Mouse (Mus musculus) adipocyte (in vitro differentiated cells): ENCODE results near the gene Stat5b.

Experiments used
- DNase-seq: peaks from one replicate; pipeline ENCODE4 v3.0.0-alpha.2; 2016; ENCODE audit warnings: low spot score

Stat5b gene

DNA sequence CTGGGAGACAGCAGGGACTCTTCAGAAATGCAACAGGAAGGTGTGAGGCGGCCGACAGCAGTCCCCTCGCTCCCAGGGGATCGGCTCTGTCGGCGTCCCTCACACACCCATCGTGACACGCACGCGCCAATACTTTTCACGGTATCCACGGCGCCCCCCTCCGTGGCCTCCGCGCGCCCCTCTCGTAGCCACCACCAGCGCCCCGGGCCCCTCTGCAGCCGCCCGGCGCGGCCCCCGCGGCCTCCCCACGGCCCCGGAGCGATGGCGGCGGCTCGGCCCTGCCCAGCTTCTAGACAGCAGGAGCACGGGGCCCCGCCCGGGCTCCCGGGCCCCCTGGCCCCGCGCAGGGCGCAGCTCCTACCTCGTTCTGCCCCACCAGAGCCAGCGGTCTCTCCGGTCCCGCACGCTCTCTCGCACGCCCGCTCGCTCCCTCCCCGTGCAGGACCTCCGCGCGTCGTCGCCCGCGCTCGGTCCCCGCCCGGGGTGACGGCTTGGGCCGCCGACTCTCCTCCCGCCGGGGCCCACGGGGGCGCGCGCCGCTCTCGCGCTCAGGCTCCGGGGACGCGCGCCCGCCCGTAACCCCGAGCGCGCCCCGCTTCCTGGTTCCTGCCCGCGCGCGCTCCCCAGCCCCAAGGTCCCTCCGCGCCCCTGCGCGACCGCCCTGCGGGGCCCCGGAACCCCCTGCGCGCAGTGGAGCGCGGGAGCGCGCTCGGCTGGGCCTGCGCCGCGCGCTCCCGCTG, at the start of gene Stat5b:
Gene Stat5b (minus strand): TSS at position 687 of the 740 bp plus-strand sequence.
- peak; percentile 57 for DNase-seq

DNA sequence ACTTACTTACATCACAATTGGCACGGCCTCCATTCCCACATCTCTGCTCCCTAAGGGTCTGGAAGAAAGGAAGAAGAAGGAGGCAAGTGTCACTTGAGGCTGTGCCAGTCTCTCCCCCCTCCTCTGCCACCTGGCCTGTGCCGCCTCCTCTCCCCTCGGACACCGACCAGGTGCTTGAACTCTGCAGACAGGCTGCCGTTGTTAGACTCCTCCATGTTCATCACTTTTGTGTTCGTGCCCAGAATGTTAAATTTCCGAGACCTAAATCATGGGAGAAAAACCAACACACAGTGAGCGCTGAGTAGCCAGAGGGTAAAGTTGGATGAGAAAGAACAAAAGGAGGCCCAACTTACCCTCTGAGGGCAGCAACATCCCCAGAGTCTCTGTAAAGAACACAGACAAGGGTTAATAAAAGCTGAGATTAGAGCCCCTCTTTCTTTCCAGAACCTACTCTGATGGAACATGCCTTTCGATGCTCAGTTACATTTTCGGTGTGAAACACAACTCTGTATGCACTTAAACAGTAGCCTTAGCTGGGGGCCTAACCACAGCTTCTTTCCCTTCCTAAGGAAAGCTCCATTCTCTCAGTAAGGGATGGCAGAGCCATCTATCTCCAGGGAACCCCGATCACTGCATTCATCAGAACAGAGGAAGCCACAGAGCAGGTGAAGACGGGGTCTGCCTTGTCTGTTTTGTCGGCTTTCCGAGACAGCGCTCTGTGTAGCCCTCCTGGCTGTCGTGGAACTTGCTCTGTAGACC, 48.1 kb upstream of the Stat5b start:
- no peak for DNase-seq

DNA sequence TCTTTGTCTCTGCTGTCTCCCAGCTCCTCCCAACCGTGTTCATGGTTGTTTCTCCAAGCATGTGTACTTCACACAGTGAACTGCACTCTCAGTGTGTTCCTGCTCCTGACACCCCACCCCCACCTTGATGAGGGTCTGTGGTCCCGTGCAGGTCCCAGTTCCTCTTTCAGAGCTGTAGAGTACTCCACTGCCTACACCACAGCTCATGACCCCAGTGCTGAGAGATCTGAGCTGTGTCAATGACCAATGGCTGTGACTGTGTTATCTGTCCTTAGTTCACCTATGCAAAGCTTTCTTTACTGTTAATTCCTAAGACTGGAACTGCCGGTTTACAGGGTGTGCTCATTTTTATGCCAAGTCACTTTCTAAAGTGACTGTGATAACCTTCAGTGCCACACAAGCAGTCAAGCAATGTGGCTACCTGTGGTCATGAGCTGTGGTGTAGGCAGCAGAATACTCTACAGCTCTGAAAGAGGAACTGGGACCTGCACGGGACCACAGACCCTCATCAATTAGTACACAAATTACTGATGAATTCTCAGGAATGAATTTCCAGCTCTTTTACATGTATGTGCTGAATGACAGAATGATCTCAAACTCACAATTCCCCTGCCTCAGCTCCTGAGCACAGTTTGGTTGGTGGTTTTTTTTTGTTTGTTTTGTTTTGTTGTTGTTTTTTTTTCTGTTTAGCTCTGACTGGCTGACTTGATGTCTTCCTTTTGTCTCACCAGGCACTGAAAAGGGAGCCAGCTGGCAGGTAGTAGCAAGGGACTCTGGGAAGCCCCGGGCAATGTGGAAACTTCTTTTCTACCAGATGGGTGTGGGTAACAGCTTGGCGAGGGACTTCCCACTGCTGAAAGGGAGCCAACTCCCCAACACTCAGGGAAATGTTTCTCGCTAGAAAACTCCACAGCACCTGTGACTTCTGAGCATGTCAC, 47.0 kb upstream of the Stat5b start:
- no peak for DNase-seq

DNA sequence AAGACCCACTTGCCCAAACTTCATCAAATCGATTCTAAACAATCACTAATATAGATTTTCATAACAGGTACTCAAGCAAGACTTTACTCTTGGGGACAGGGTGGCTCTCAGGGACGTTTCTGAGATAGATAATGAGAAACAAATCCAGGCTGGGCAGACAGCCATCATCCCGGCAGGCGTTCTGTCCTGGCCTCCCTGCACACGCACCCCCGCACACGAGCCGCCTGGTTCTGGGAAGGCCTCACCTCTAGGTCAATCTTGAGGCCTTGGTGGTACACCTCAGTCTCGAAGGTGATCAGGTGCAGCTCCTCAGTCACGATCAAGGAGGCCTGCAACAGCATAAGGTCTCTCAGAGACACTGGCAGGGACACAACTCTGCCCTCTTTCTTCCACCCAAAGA, 45.6 kb upstream of the Stat5b start:
- DNase-seq, result no peak

DNA sequence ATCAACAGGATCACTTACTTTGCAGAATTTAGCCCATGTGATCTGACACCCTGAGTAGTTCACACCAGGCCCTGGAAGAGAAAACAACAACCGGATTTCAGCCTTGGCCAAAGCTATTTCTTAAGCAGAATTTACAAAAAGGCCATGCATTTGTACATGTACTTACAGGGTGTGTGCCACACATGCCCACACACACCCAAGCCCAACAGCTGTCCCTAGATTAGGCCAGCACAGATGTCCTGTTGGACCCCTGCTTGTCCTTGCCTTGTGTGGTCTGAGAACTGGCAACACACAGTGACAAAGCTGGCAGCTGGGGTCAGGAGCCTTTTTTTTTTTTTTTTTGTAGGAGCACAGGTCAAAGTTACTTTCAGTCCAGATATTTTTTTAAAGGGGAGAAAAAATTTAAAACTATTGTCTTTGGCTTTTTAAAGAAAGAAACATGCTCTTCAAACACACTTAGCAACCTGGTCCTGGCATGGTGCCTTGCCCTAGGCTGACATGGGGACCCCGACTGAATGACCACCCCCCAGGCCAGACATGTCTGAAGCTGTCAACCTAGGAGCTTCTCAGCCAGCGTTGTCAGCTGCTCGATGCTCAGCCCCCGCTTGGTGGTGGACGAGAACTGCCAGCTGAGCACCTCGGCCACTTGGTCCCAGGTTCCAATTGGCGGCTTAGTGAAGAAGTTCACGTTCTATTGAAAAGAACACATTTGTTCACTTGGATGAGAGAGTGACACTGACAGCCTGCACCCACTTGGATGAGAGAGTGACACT, 43.8 kb upstream of the Stat5b start:
- DNase-seq, result peak; percentile 58

DNA sequence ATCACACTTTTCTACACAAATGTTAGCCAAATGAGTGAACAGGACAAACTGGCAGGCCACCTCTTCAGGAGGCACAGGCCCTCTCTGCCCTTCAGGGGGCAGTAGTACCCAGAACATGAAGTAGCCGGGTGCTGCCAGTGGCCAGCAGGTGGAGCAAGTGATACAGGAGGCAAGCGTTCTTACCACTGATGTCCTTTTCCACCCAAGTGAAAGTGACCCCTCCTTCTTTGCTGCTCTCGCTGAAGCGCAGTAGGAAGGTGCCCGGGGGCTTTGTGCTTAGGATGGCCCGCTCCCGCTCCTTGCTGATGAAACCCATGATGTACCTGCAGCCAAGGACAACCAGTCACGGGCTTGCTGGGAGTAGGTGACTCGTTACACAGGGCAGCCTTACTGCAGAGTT, 43.0 kb upstream of the Stat5b start:
- DNase-seq, result peak; percentile 93

DNA sequence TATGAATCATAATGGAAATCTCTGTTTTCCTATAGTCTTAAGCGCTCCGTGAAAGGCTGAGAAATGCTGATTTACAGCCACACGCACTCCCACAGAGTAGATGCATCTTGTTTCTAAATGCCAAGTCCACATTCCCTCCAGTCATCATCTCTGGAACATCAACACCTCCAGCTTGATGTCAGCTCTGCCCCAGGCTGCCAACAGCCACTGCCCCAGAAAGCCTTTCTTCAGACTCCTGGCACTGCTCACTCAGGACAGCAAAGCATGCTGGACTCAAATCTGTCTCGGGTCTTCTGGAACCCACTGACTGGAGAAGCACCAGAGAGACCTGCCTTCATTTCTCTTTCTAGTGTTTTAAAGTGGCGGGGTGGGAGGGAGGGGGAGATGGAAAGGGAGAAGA, 41.9 kb upstream of the Stat5b start:
- DNase-seq, result peak; percentile 30

DNA sequence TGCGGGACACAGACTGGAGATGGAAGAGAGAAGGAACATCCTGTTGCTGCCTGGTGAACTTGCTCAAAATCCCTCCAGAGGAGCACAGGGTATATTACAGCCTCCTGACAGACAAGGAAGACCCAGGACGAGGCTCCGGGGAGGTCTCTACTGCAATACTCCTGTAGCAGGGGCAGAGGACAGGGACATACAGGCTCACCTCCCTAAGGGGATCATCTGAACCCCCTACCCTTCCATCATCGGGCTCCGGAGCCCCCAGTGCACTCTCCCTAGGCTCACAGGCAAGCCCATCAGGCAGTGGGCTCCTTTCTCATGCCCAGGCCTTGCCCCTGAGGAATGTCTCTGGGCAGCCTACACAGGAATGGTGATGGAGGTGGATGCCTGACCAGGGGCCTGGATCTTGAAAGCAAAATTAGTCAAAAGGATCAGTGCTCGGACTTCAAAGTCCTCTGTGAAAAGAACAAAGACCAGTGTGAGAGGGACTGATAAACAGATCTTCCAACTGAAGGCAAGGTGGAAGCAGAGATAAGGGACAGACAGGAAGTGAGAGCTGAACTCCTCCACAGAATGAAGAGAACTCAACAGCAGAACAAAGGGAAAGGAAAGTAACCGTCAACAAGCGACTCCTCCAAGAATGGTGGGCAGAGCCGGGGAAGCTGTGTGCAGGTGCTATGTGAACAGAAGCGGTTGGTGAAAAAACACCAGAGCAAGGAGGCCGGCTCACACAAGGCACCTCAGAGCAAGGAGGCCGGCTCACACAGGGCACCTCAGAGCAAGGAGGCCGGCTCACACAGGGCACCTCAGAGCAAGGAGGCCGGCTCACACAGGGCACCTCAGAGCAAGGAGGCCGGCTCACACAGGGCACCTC, 41.0 kb upstream of the Stat5b start:
- DNase-seq, result no peak

DNA sequence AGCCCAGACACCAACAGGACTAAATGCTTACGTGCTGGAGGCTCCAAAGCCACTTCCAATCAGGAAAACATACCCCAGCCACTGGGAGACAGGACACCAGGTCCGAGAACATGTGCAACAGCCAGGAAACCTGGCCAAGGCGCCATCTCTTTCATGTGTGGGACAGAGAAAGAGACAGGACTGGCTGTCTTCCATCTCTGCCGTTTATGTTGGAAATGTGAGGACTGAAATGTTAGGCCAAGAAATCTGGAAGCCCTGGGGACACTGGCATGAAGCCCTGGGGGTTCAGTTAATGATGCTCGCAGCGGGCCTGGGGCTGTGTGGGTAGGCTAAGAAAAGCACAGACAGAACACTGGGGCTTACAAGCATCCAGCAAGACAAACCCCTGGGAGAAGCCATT, 40.0 kb upstream of the Stat5b start:
- DNase-seq, result peak; percentile 31

DNA sequence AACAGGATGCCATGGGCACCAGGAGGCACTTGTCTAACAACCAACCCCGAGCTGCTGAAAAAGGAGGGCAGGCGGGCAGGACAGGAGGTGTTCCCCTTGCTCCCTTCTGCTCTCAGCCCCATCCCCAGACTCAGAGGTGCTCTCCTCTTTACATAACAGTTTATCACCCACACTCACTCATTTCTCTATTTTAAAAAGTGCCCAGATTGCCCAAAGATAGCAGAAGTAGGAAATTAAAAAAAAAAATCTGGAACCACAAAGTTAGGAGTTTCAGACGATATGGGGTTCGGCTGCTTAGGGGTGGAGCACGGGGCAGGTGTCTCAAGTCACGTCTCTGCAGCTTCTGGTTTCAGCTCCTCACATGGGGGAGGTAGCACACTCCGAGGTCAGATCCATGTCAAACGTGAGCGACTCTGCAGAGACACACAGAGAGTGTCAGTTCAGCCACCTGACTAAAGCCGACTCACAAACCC, 37.9 kb upstream of the Stat5b start:
- no peak for DNase-seq

DNA sequence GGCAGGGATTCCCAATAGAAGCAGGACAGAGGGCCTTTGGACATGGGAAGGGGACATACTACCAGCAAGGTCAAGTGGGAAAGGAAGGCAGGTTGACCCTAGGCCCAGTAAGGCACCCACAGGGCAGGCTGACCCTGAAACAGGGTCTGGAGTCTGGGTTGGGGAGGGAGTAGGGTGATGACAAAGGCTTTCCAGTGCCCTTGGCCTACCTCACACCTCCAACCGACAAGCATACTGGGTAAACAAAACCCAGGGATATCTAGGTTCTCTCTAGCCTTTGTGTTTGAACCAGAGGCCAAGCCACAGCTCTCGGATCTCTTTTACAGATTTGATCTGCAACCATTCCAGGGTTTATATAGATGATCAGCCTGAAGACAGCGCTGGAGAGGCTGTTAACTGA, 37.2 kb upstream of the Stat5b start:
- DNase-seq, result no peak

DNA sequence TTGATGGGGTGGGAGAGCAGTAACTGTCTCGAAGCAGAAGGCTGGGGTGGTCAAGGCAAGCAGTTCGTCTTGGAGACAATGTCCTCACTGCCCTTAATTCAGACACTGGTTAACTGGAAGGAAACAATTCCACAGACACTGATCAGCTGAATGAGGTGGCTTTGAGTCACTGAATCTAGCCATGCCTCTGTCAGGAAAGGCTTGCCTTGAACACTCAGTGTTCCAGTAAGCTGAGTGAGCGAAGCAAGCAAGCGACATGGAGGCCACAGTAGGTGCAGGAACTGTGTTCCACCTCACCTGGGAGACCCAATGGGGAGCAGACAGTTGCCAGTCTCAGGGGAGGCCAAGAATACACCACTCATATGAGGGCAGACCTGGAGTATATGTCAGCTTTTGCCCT, 36.7 kb upstream of the Stat5b start:
- no peak for DNase-seq

DNA sequence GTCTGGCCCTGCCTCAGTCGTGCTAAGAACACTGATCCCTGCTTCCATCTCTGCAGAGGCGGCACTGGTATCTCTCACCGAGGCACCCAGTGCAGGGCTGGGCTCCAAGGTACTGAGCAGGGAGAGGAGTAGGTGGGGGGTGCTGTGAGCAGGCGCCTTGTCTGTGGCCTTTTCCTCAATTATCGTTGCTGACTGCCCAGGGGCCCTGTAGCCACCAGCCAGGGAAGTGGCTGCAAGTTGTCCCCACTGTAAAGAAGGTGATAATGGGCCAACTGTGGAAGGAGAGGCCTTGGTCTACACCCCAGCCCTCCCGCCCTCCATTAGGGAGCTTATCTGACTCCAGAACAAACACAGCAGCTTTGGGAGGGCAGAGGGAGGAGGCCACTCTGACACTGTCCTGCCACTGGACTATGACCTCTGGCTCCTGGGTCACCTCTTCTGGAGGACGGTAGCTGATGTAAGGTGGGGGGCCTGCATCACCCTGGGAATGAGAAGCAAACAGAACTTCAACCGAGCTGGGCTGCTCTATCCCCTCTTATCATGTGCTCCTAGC, 35.7 kb upstream of the Stat5b start:
- DNase-seq, result no peak

DNA sequence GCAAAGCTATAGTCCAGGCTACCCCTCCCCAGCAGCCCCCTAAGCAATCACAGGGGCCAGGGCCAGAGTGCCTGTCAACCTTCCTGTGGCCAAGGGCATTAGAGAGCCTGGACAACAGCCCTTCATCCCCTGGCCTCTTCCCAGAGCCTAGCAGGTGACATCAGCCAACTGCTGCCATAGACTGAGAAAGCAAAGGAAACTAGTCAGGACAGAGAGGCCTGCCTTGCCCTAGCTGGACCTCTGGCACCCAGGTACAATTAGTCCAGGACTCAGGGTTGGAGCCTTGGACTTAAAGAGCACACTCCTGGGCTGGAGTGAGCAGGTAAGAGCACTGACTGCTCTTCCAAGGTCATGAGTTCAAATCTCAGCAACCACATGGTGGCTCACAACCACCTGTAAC, 34.9 kb upstream of the Stat5b start:
- peak; percentile 47 for DNase-seq

DNA sequence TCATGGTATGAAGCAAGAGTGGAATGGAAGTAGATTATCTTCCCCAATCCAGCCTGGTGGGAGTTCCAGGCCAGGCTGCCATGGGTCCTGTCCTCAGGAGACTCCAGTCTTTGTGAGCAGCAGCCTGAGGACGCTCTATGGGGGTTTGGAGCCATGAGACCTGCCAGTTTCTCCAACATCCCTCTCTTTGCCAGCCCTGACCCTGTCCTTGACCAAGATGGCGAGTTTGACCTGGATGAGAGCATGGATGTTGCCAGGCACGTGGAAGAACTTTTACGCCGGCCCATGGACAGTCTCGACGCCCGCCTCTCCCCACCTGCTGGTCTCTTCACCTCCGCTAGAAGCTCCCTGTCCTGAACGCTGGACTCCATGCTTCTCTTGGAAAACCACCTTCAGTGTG, 33.1 kb upstream of the Stat5b start:
- DNase-seq, result no peak

DNA sequence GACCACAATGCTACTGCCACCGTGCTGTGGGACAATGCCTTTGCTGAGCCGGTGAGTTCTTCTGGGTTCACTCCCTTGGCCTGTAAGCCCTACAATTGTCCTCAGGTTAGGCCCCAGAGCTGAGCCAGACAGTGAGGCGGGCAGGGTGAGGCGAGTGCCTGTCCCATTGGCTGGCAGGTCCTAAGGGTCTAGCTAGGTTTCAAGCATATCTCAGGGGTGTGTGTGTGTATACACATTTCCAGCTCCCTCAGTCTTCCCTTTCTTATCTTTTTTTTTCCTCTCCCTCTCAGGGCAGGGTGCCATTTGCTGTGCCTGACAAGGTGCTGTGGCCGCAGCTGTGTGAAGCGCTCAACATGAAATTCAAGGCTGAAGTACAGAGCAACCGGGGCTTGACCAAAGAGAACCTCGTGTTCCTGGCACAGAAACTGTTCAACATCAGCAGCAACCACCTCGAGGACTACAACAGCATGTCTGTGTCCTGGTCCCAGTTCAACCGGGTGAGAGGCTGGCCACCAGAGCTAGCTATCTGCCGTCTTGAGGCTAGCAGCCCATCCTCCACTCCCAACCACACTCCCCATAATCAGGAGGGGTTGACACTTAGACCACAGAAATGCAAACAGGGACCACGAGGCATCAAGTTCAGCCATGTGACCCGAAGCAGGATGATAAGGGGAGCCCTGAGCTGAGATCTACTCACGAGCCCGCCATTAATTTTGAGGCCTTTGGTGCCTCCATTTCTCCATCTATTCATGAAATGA, 29.0 kb upstream of the Stat5b start:
- no peak for DNase-seq

DNA sequence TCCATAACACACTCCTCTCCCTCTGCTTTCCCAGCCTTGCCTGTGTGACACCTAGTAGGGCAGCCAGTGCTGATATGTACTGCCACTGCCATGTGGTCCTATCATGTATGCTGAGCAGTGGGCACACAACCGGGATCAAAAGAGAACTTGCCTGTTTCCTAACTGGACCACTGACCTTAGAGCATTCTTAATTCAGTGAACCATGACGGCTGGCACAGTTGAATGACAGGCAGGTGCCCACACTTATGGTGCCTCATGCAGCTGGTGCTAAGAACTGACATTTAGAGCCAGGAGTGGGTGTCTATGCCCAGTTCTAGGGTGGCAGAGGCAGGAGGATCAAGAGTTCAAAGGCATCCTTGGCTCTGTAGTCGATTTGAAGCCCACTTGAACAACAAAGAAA, 25.2 kb upstream of the Stat5b start:
- no peak for DNase-seq

DNA sequence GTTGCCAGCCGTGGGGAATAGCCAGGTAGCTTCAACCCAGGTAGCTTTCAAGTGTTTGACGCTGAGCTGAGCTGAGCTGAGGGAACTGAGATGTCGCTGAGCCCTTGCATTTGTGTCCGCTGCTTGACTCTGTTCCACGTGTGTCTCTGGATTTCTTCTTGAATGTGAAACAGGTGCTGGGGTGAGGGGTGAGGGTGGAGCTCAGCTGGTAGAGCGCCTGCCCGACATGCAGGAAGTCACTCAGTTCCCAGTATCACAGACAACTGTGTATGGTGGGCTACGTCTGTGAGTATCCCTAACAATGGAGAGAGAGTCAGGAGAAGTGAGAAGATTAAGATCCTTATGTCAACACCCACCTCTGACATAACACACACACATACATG, 20.4 kb upstream of the Stat5b start:
- DNase-seq, result no peak

DNA sequence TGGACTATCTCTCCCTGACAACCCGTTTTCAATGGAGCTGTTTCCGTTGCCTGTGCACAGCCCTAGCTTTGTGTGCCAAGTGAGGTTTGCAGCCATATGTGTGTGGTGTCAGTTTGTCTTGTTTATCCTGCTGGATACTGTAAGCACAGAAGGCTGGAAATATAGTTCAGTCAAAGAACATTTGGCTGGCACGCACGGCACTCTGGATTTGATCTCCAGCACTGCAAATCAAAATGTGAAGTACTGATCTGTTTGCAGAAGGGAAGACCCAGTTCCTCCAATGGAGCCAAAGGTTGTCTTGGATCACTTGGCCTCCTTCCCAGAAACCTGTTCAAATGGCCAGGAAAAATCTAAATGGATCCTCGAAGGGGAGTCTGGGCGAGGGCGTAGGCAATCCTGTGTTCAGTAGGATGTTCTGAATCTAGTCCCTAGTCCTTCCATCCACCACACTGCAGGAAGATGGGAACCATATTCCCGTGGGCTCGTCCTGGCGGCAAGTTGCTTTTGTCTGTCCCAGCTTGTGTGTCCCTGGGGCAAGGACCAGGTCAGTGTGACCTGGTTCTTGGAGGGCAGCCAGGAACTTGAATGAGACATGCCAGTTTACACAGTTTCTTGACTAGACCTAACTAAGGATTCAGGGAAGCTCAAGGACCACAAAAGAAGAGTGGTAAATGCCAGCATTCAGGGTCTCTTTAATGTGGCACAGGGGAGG, 19.9 kb upstream of the Stat5b start:
- peak; percentile 63 for DNase-seq
